Mouse (Mus musculus) small intestine, adult 2 months (tissue): ENCODE data around the gene Atp1a4. TPM values are rescaled to one million over a fixed set of nuclear protein-coding genes. Genes with fewer than 3 reads are reported as not detected.
A peak's percentile ranks its signal among the peaks of the same experiment; 100 is the strongest.

Experiments
- H3K27ac ChIP-seq: fragments of 200-500 bp; 2 replicates; pipeline ENCODE4 v1.5.1; 2012; ENCODE audit warnings: low read depth, low read length, control low read depth, inconsistent platforms; ENCODE audit not compliant: insufficient read depth
- H3K27me3 ChIP-seq: fragments of 200-500 bp; 2 replicates; pipeline ENCODE4 v1.6.1; 2012; ENCODE audit warnings: mild to moderate bottlenecking, moderate library complexity, low read length, inconsistent platforms; ENCODE audit not compliant: control insufficient read depth, insufficient read depth
- H3K36me3 ChIP-seq: fragments of 200-500 bp; 2 replicates; pipeline ENCODE4 v1.6.1; 2012; ENCODE audit warnings: mild to moderate bottlenecking, low read length, control low read depth, inconsistent platforms; ENCODE audit not compliant: control insufficient read depth, insufficient read depth
- H3K4me1 ChIP-seq: fragments of 200-500 bp; 2 replicates; pipeline ENCODE4 v1.6.1; 2012; ENCODE audit warnings: low read length, inconsistent platforms, mixed read lengths; ENCODE audit not compliant: control insufficient read depth, insufficient read depth, insufficient read length
- H3K4me3 ChIP-seq: fragments of 200-500 bp; 2 replicates; pipeline ENCODE4 v1.5.1; 2012; ENCODE audit warnings: low read depth, mild to moderate bottlenecking, control low read depth, inconsistent platforms, low read length, moderate library complexity
- CTCF ChIP-seq: fragments of 200-500 bp; IDR thresholded peaks from 2 replicates; pipeline ENCODE4 v1.5.1; 2012; ENCODE audit warnings: low read depth, mild to moderate bottlenecking, control low read depth, inconsistent platforms, low read length, moderate library complexity, mixed read lengths; ENCODE audit not compliant: insufficient replicate concordance, insufficient read length; ENCODE audit errors: extremely low read depth
- POLR2A ChIP-seq: fragments of 200-500 bp; IDR thresholded peaks from 2 replicates; pipeline ENCODE4 v1.6.1; 2012; ENCODE audit warnings: low read depth, mild to moderate bottlenecking, control low read depth, inconsistent platforms, low read length, moderate library complexity
- WGBS: fragments of 180-500 bp; shearing (Covaris S2); methylation state at CpG from one replicate; pipeline ENCODE4 v1.1.7; 2018; 5-methylcytosine and 5-hydroxymethylcytosine counted together
- polyA plus RNA-seq: library from polyadenylated mRNA; depleted of rRNA; stranded (reverse); fragments of >200 nt; gene quantifications from 2 replicates; pipeline ENCODE4 v1.2.3, GENCODE M21; 2012; rRNA removed

The Atp1a4 gene
- not detected in 2 replicates for polyA plus RNA-seq

DNA sequence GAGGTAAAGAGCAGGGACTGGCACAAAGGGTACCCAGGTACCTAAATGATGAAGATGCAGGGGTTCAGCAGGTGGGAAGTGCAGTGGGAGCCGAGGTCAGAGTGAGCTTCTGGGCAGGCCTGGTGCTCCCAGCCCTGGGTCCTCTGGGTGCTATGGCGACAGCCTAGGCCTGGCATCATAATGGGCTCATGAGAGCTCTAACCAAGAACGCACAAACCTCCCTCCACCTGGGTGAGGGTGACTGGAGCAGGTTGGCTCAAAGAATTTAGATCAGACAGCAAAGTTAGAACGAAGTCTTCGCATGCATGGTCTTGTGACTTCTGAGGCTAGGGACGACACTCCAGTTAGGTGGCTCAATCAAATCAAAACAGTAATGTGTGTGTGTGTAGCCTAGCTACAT is at the start of gene Atp1a4:
TSS of gene Atp1a4 (minus strand) at position 101 of the 400 bp plus-strand sequence.
- H3K27ac ChIP-seq = no peak within 1 kb of the TSS
- no peaks in the 10 kb centered on the region for H3K4me1 ChIP-seq
- H3K4me3 ChIP-seq = no peak within 1 kb of the TSS
- TF ChIP-seq CTCF = no peak
- no peak for TF ChIP-seq POLR2A
- WGBS = 91% methylated on average over 6 of the region's 6 CpGs
- H3K36me3 ChIP-seq = no peaks in the 10 kb centered on the region
- H3K27me3 ChIP-seq = no peaks in the 10 kb centered on the region

DNA sequence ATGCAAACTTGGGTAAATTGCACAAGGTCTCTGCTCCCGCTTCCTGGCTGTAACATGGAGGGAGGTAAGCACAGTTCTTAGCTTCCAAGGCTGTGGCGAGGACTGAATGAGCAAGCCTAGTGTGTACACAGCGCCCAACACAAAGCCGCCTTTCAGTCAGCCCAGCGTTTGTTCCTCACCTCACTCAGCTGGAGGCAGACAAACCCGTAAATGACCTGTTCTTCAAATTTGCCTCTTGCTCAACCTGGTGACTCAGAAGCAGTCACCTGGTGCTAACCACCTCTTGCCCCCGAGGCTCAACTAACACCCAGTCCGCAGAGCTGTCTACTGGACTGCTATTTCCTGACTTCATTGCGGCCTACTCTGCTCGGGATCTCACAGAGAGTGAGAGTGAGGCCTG is 49.7 kb upstream of the Atp1a4 start:
- Histone ChIP-seq H3K27ac (no peak overlapping the region), H3K4me3 (no peak overlapping the region), H3K27me3 (no peaks in the 10 kb centered on the region), H3K36me3 (no peaks in the 10 kb centered on the region), H3K4me1 (peaks cover 10% of the 10 kb centered on the region; the same call in 1 of the 2 replicates)
- no peak for TF ChIP-seq CTCF
- no peak for TF ChIP-seq POLR2A
- 70% methylated on average over 10 of the region's 10 CpGs for WGBS

DNA sequence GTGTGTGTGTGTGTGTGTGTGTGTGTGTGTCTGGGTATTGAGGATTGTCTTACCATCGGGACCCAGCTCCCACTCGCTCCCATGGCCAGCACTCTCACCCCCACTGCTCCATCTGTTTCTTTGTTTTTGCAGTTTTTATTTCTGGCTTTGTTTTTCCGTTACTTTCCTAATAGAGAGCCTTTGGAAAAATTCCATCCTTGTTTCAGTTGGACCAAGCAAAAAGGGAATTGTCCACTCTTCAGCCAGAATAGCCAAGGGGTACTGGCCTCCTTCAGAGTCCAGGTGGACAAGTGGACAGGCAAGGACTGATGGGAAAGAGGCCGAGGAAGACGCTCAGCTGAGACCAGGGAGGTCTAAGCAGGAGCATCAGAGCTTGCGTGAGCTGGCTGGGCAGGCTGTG is 48.7 kb upstream of the Atp1a4 start:
- Histone ChIP-seq H3K27ac (no peak overlapping the region), H3K4me1 (peaks cover 8% of the 10 kb centered on the region; the same call in 1 of the 2 replicates), H3K4me3 (no peak overlapping the region), H3K27me3 (no peaks in the 10 kb centered on the region), H3K36me3 (no peaks in the 10 kb centered on the region)
- no peak for TF ChIP-seq CTCF
- WGBS = 82% methylated on average over 6 of the region's 6 CpGs

DNA sequence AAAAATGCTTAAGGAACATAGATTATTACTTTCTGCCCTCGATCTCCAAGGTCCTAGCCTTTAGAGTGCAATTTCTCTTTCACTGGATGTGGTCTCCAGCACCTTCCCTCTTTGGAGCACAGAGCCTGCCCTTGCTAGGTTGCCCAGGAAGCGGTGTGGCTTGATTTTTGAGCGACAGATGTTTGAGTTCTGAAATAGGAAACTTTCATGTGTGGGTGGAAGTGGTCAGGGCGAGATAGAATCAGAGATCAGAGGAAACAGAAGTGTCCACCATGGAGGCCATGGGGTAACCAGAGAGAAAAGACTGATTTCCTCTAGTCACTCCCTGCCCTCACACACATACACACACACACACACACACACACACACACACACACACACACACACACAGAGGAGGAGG is 48.0 kb upstream of the Atp1a4 start:
- TF ChIP-seq CTCF (no peak), POLR2A (no peak)
- no peaks in the 10 kb centered on the region for H3K27me3 ChIP-seq
- no peak overlapping the region for H3K4me3 ChIP-seq
- peaks cover 8% of the 10 kb centered on the region; the same call in 1 of the 2 replicates for H3K4me1 ChIP-seq
- 85% methylated on average over 4 of the region's 4 CpGs for WGBS
- H3K36me3 ChIP-seq = no peaks in the 10 kb centered on the region
- H3K27ac ChIP-seq = no peak overlapping the region

DNA sequence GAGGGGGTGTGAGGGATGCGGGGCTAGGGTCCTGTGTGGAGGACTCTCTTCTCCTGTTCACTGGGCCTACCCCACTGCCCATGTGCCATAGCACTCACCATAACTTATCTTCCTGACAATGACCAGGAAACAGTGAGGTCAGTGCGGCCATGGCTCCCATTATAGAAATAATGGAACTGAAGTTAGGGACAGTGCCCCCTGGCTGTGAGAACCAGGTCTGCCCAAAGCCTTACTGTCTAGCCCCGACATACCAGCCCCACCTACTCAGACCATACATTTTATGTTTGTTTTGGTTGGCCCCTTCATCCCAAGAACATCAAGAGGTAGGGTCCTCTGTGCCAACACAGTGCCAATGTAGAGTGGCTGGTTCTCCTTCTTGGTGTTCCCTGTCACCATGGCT is 47.4 kb upstream of the Atp1a4 start:
- TF ChIP-seq CTCF (peak; percentile 32; the same call in 1 of the 2 replicates), POLR2A (no peak)
- 79% methylated on average over 3 of the region's 3 CpGs for WGBS
- Histone ChIP-seq H3K27ac (no peak overlapping the region), H3K27me3 (no peaks in the 10 kb centered on the region), H3K4me1 (peaks cover 4% of the 10 kb centered on the region; the same call in 1 of the 2 replicates), H3K36me3 (no peaks in the 10 kb centered on the region), H3K4me3 (no peak overlapping the region)

DNA sequence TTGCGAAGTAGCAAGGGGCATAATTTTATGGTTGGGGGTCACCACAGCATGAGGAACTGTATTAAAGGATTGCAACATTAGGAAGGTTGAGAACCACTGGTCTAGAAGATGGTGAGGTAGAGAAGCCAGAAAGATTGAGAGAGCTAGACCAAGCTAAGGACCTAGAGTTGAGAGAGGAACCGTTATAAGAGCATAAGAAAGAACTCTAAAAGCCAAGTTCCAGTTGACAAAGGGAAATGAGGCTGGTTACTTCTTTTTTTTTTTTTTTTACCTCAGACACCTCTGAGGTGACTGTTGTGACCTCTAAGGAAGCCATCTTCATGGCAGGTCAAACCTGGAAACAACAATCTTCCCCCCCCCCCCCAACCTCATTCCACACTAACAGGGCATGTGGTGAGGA is 46.9 kb upstream of the Atp1a4 start:
- Histone ChIP-seq H3K27ac (no peak overlapping the region), H3K4me3 (no peak overlapping the region), H3K4me1 (peaks cover under 1% of the 10 kb centered on the region; the same call in 1 of the 2 replicates), H3K36me3 (no peaks in the 10 kb centered on the region), H3K27me3 (no peaks in the 10 kb centered on the region)
- 88% methylated on average over 2 of the region's 2 CpGs for WGBS
- TF ChIP-seq POLR2A (no peak), CTCF (no peak)

DNA sequence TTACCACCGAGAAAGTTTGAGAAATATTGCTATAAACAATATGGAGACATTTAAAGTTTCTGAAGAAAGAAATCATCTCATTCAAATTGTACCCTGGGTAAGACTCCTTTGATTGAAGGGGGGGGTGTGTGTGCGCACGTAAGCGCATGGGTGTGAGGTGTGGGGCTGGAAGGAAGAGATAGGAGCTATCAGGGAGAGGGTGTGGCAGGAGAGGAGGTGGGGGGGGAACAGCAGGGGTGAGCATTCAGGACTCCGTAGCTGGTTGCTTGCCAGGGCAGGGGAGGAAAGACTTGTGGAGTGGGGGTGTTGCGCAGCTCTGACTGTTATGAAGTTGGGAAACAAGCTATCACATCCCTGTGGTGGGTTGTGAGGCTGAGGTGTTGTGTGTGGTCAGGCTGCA is 46.2 kb upstream of the Atp1a4 start:
- H3K36me3 ChIP-seq = no peaks in the 10 kb centered on the region
- WGBS = 45% methylated on average over 6 of the region's 6 CpGs
- no peak for TF ChIP-seq POLR2A
- TF ChIP-seq CTCF = no peak
- H3K27ac ChIP-seq = no peak overlapping the region
- no peak overlapping the region for H3K4me3 ChIP-seq
- H3K27me3 ChIP-seq = no peaks in the 10 kb centered on the region
- no peaks in the 10 kb centered on the region for H3K4me1 ChIP-seq
